Mouse (Mus musculus) forebrain, embryonic 13.5 days (tissue): ENCODE measurements around the gene Rab1b. TPM values are rescaled to one million over a fixed set of nuclear protein-coding genes. Genes with fewer than 3 reads are reported as not detected.

ENCODE experiments used
- ATAC-seq: fragments of 200-750 bp; cut with Nextera tagmentation; 2 replicates; pipeline ENCODE4 v1.8.0; 2017
- H3K27ac ChIP-seq: fragments of 300-500 bp; sonication (generic); 2 replicates; pipeline ENCODE4 v1.5.1; 2015; ENCODE audit warnings: inconsistent platforms, mild to moderate bottlenecking, moderate library complexity
- H3K27me3 ChIP-seq: fragments of 300-500 bp; sonication (generic); 2 replicates; pipeline ENCODE4 v1.6.1; 2015; ENCODE audit warnings: mild to moderate bottlenecking, inconsistent platforms
- H3K36me3 ChIP-seq: fragments of 300-500 bp; sonication (generic); 2 replicates; pipeline ENCODE4 v1.6.1; 2015; ENCODE audit warnings: mild to moderate bottlenecking, inconsistent platforms; ENCODE audit not compliant: poor library complexity, severe bottlenecking
- H3K4me1 ChIP-seq: fragments of 300-500 bp; sonication (generic); 2 replicates; pipeline ENCODE4 v1.6.1; 2015; ENCODE audit warnings: inconsistent platforms
- H3K4me2 ChIP-seq: fragments of 300-500 bp; sonication (generic); 2 replicates; pipeline ENCODE4 v1.6.1; 2015; ENCODE audit warnings: inconsistent platforms, mild to moderate bottlenecking, moderate library complexity
- H3K4me3 ChIP-seq: fragments of 300-500 bp; sonication (generic); 2 replicates; pipeline ENCODE4 v1.5.1; 2015; ENCODE audit warnings: mild to moderate bottlenecking, inconsistent platforms
- H3K9ac ChIP-seq: fragments of 300-500 bp; sonication (generic); 2 replicates; pipeline ENCODE4 v1.6.1; 2015; ENCODE audit warnings: mild to moderate bottlenecking, inconsistent platforms
- H3K9me3 ChIP-seq: fragments of 300-500 bp; sonication (generic); replicated peaks from 2 replicates; pipeline ENCODE4 v1.6.1; 2016; ENCODE audit warnings: inconsistent platforms
- WGBS: fragments of 180-500 bp; shearing (Covaris S2); methylation state at CpG from one replicate; pipeline ENCODE4 v1.1.7; 2015; 5-methylcytosine and 5-hydroxymethylcytosine counted together
- polyA plus RNA-seq: library from polyadenylated mRNA; unstranded; fragments of >200 nt; fragmentation: Nextera tagmentation; extraction: Ambion mirVana; gene quantifications from 2 replicates; pipeline ENCODE4 v1.2.1, GENCODE M21; 2015

Gene Rab1b
- polyA plus RNA-seq, 1 experiment from 2014 or later, result 235 TPM

DNA sequence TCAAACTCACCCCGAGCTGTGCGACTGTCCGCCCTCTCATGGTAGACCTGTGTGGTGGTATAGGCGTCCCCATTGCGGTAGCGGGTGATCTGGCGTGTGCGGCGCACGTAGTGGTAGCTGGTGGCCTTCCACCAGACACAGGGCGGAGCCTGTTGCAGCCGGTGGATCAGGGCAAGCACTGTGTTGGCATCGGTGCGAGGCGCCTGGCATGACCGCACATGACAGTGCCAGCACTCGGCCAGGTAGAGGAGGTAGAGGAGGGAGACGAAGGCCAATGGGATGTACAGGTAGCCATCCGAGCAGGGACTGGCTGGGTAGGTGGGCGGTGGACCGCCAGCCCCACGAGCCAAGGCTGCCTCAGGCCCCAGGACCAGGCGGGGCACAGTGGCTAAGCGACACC lies 24.3 kb downstream of the Rab1b start:
- no peaks in the 10 kb centered on the region for H3K9me3 ChIP-seq
- no peak overlapping the region for H3K27ac ChIP-seq
- H3K4me2 ChIP-seq, result no peak overlapping the region
- ATAC-seq, result no peak
- peaks cover 16% of the 10 kb centered on the region for H3K4me1 ChIP-seq
- H3K36me3 ChIP-seq, result no peaks in the 10 kb centered on the region
- no peak overlapping the region for H3K4me3 ChIP-seq
- H3K9ac ChIP-seq, result no peak overlapping the region
- 67% methylated on average over 24 of the region's 24 CpGs for WGBS
- H3K27me3 ChIP-seq, result peaks cover 71% of the 10 kb centered on the region

DNA sequence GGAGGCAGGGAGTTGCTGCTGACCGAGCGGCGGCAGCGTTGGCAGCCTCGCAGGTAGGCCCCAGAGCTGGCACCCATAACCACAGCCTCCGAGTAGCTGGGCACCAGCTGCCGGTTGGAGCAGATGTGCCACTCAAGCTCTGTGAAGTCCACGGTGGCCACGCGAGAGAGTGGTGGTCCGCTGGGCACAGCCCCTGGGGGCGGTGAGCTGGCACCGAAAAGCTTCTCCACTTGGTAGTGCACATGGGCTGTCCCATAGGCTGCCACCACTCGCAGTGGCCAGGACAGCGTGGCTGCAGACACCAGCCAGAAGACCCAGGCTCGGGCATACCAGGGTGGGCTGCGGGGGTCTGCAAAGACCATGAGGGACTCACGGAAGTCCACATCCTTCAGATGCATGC lies 24.9 kb downstream of the Rab1b start:
- WGBS, result 71% methylated on average over 18 of the region's 18 CpGs

DNA sequence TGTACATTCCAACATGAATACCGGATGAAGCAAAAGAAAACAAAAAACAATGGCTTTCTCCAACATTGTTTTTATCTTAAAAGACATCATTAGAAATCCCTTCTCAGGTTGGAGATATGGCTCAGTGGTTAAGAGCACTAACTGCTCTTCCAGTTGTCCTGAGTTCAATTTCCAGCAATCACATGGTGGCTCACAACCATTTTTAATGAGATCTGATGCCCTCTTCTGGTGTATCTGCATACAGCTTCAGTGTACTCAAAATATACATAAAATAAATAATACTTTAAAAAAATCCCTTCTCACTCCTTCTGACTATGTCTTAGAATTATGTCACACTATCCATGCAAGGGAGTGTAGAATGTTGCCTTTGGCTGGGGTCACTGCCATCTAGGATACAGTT lies 27.6 kb downstream of the Rab1b start:
- WGBS, result 92% methylated on average over 1 of the region's 1 CpGs
- no peaks in the 10 kb centered on the region for H3K4me1 ChIP-seq
- no peak overlapping the region for H3K4me2 ChIP-seq
- no peaks in the 10 kb centered on the region for H3K36me3 ChIP-seq
- H3K27me3 ChIP-seq, result peaks cover 57% of the 10 kb centered on the region
- no peak overlapping the region for H3K9ac ChIP-seq
- H3K9me3 ChIP-seq, result no peaks in the 10 kb centered on the region
- no peak overlapping the region for H3K27ac ChIP-seq
- no peak for ATAC-seq
- H3K4me3 ChIP-seq, result no peak overlapping the region

More for the DNA sequence above, 24.9 kb downstream of the Rab1b start:
- no peak overlapping the region for H3K9ac ChIP-seq
- no peak overlapping the region for H3K27ac ChIP-seq
- no peaks in the 10 kb centered on the region for H3K9me3 ChIP-seq
- no peak for ATAC-seq
- H3K36me3 ChIP-seq, result no peaks in the 10 kb centered on the region
- peaks cover 71% of the 10 kb centered on the region for H3K27me3 ChIP-seq
- H3K4me3 ChIP-seq, result no peak overlapping the region
- peaks cover 11% of the 10 kb centered on the region; the same call in 1 of the 2 replicates for H3K4me1 ChIP-seq
- no peak overlapping the region for H3K4me2 ChIP-seq

- H3K4me3 ChIP-seq, result no peak overlapping the region
- H3K4me1 ChIP-seq, result peaks cover 32% of the 10 kb centered on the region
- no peak for ATAC-seq
- H3K36me3 ChIP-seq, result no peaks in the 10 kb centered on the region
- H3K27me3 ChIP-seq, result peaks cover 33% of the 10 kb centered on the region
- no peak overlapping the region for H3K27ac ChIP-seq
- WGBS, result 46% methylated on average over 5 of the region's 5 CpGs
- no peak overlapping the region for H3K9ac ChIP-seq
- H3K9me3 ChIP-seq, result no peaks in the 10 kb centered on the region
- H3K4me2 ChIP-seq, result no peak overlapping the region
These were observed 33.4 kb downstream of the Rab1b start for GRCm38 (mm10) chr19:5073518-5073917.

DNA sequence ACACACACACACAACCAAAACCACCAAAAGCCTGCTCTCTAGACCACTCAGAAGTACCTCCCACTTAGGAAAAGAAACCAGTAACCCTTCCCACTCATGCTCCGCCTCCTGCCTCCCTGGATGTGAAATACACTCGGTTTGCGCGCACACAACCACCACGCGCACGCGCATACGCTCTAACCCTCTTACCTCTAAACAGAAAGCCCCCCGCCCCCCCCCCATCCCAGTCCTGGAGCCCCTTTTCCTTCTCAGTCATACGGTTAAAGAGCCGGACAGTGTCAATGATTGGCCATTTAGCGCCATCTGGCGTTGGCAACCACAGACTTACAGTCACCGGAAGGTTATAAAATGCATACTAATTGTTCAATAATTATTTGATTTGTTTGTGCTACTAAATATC lies 33.8 kb downstream of the Rab1b start:
- 2% methylated on average over 15 of the region's 15 CpGs for WGBS
- ATAC-seq, result peak; percentile 31; the same call in 1 of the 2 replicates
- Histone ChIP-seq H3K27ac (no peak overlapping the region), H3K4me1 (peaks cover 37% of the 10 kb centered on the region), H3K4me2 (peak overlapping the region; percentile 64), H3K9ac (0 out of 2 replicates have a peak overlapping the region, but pooled peaks have one; percentile 6), H3K9me3 (no peaks in the 10 kb centered on the region), H3K36me3 (no peaks in the 10 kb centered on the region), H3K27me3 (peaks cover 38% of the 10 kb centered on the region), H3K4me3 (peak overlapping the region; percentile 39)

DNA sequence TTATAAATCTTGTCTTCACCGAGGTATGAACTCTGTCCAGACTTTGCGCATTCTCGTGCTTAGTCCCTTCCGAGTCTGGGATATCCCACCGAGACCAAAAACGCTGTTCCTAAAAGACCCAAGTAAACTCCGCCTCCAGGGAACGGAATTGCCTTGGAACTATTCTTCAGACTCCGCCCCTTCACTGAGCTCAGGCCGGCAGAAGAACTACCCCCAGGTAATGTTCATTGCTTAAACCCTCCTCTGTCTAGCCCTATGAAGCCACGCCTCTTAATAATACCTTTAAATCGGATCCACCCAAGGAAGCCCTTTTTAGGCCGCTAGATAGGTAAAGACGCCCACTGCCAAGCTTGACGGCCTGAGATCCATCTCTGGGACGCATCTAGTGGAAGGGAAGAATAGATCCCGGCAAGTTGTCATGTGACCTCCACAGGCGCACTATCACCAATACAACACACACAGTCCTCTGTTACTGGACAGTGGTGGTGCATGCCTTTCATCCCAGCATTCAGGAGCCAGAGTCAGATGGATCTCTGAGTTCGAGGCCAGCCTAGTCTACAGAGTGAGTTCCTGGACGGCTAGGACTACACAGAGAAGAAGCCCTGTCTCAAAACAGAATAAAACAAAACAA lies 34.4 kb downstream of the Rab1b start:
- peak; percentile 5; the same call in 1 of the 2 replicates for ATAC-seq
- H3K27ac ChIP-seq, result no peak overlapping the region
- peak overlapping the region; percentile 62; the same call in 1 of the 2 replicates for H3K9ac ChIP-seq
- no peaks in the 10 kb centered on the region for H3K9me3 ChIP-seq
- no peaks in the 10 kb centered on the region for H3K36me3 ChIP-seq
- peak overlapping the region; percentile 64 for H3K4me2 ChIP-seq
- peaks cover 38% of the 10 kb centered on the region for H3K27me3 ChIP-seq
- peak overlapping the region; percentile 39 for H3K4me3 ChIP-seq
- WGBS, result 2% methylated on average over 20 of the region's 20 CpGs
- peaks cover 42% of the 10 kb centered on the region for H3K4me1 ChIP-seq

- ATAC-seq, result peak; percentile 85
- Histone ChIP-seq H3K4me3 (peak overlapping the region; percentile 39), H3K9me3 (no peaks in the 10 kb centered on the region), H3K27me3 (peaks cover 45% of the 10 kb centered on the region), H3K4me1 (peaks cover 48% of the 10 kb centered on the region), H3K9ac (peak overlapping the region; percentile 62), H3K4me2 (peak overlapping the region; percentile 64), H3K27ac (peak overlapping the region; percentile 52), H3K36me3 (no peaks in the 10 kb centered on the region)
- WGBS, result under 1% methylated on average over 40 of the region's 40 CpGs
These were observed 35.1 kb downstream of the Rab1b start for GRCm38 (mm10) chr19:5071545-5072369.

DNA sequence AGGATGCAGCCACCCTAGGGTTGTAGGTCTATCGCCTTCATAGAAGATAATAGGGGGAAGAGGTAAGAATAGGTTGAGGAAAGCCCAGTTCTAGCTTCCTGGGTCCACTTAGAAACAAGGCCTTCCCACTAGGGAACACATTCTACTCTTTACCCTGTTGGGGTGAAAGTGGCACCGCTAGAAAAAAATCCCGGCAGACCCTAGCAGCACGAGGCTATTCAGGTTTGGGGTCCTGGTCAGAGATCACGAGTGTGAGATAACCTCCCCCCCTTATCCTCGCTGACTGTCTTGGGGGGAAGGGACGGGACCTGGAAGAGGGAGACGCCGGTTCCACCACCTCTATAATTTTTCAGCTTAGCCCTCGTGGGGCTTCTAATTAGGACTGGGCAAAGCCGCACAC lies 35.8 kb downstream of the Rab1b start:
- peak overlapping the region; percentile 52 for H3K27ac ChIP-seq
- no peaks in the 10 kb centered on the region for H3K36me3 ChIP-seq
- H3K9ac ChIP-seq, result peak overlapping the region; percentile 62
- peaks cover 48% of the 10 kb centered on the region for H3K27me3 ChIP-seq
- WGBS, result 5% methylated on average over 11 of the region's 11 CpGs
- no peaks in the 10 kb centered on the region for H3K9me3 ChIP-seq
- H3K4me2 ChIP-seq, result peak overlapping the region; percentile 64
- ATAC-seq, result no peak
- peak overlapping the region; percentile 39 for H3K4me3 ChIP-seq
- H3K4me1 ChIP-seq, result peaks cover 48% of the 10 kb centered on the region

- H3K27me3 ChIP-seq, result peaks cover 50% of the 10 kb centered on the region
- WGBS, result 89% methylated on average over 7 of the region's 7 CpGs
- H3K36me3 ChIP-seq, result no peaks in the 10 kb centered on the region
- H3K9ac ChIP-seq, result no peak overlapping the region
- no peak overlapping the region for H3K27ac ChIP-seq
- no peaks in the 10 kb centered on the region for H3K9me3 ChIP-seq
- H3K4me1 ChIP-seq, result peaks cover 48% of the 10 kb centered on the region
- 0 out of 2 replicates have a peak overlapping the region, but pooled peaks have one; percentile 69 for H3K4me2 ChIP-seq
- ATAC-seq, result no peak
- no peak overlapping the region for H3K4me3 ChIP-seq
These were observed 36.9 kb downstream of the Rab1b start for GRCm38 (mm10) chr19:5069978-5070377.

DNA sequence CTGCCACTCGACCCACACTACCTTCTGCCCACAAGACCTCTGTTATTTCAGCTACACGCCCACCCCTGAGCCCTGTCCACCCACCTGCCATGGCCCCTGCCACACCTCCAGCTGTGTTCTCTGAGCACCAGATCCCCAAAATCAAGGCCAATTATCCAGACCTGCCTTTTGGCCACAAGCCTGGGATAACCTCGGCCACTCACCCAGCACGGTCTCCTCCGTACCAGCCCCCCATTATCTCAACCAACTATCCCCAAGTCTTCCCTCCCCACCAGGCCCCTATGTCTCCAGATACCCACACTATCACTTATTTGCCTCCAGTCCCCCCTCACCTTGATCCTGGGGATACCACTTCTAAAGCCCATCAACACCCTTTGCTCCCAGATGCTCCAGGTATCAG lies 37.4 kb downstream of the Rab1b start:
- Histone ChIP-seq H3K27ac (no peak overlapping the region), H3K4me1 (peaks cover 48% of the 10 kb centered on the region), H3K9me3 (no peaks in the 10 kb centered on the region), H3K4me3 (no peak overlapping the region), H3K27me3 (peaks cover 46% of the 10 kb centered on the region), H3K4me2 (0 out of 2 replicates have a peak overlapping the region, but pooled peaks have one; percentile 69), H3K9ac (no peak overlapping the region), H3K36me3 (no peaks in the 10 kb centered on the region)
- 84% methylated on average over 5 of the region's 5 CpGs for WGBS
- ATAC-seq, result no peak

- ATAC-seq, result no peak
- peak overlapping the region; percentile 69 for H3K4me2 ChIP-seq
- peak overlapping the region; percentile 36 for H3K4me3 ChIP-seq
- 39% methylated on average over 21 of the region's 21 CpGs for WGBS
- H3K9me3 ChIP-seq, result no peaks in the 10 kb centered on the region
- H3K36me3 ChIP-seq, result no peaks in the 10 kb centered on the region
- peak overlapping the region; percentile 62 for H3K9ac ChIP-seq
- H3K27ac ChIP-seq, result no peak overlapping the region
- H3K4me1 ChIP-seq, result peaks cover 48% of the 10 kb centered on the region
- peaks cover 45% of the 10 kb centered on the region for H3K27me3 ChIP-seq
These were observed 38.2 kb downstream of the Rab1b start for GRCm38 (mm10) chr19:5068570-5069234.
